Mouse (Mus musculus) sigmoid colon, adult 10 weeks (tissue): ENCODE data around the gene Usp17le. TPM values are rescaled to one million over a fixed set of nuclear protein-coding genes. Genes with fewer than 3 reads are reported as not detected.

Experiments used
- polyA plus RNA-seq: library from polyadenylated mRNA; stranded (reverse); fragments of 350-450 nt; fragmentation: Illumina TruSeq; extraction: RNeasy Lipid Tissue Mini Kit (QIAGEN cat#74804); gene quantifications from one replicate; pipeline ENCODE4 v1.2.3, GENCODE M21; 2014; ENCODE audit warnings: low read depth, low replicate concordance

Usp17le gene
- polyA plus RNA-seq, result not detected

GRCm38 (mm10) chr7:104777370-104777769 lies at the start of gene Usp17le:
Gene Usp17le (minus strand): TSS chr7:104777470.

Other genes starting within 250 kb of the Usp17le start
- gene Olfr651, start 227.3 kb downstream of the Usp17le start, polyA plus RNA-seq, result not detected
- not detected for gene Olfr652, start 216.6 kb downstream of the Usp17le start, polyA plus RNA-seq
- gene Olfr653, start 200.2 kb downstream of the Usp17le start, polyA plus RNA-seq, result not detected
- not detected for gene Olfr654, start 190.4 kb downstream of the Usp17le start, polyA plus RNA-seq
- gene Olfr655, start 175.7 kb downstream of the Usp17le start, polyA plus RNA-seq, result not detected
- not detected for gene Olfr656, start 163.5 kb downstream of the Usp17le start, polyA plus RNA-seq
- gene Olfr657, start 152.7 kb downstream of the Usp17le start, polyA plus RNA-seq, result not detected
- gene Olfr658, start 130.2 kb downstream of the Usp17le start, polyA plus RNA-seq, result 0.38 TPM
- not detected for gene Olfr659, start 110.7 kb downstream of the Usp17le start, polyA plus RNA-seq
- gene Olfr661, start 91.0 kb downstream of the Usp17le start, polyA plus RNA-seq, result not detected
- not detected for gene Usp17lb, start 65.1 kb upstream of the Usp17le start, polyA plus RNA-seq
- gene Usp17la, start 79.5 kb upstream of the Usp17le start, polyA plus RNA-seq, result not detected
- not detected for gene Olfr665, start 100.6 kb upstream of the Usp17le start, polyA plus RNA-seq
- gene Olfr666, start 118.5 kb upstream of the Usp17le start, polyA plus RNA-seq, result not detected
- not detected for gene Olfr667, start 144.0 kb upstream of the Usp17le start, polyA plus RNA-seq
- gene Olfr668, start 150.6 kb upstream of the Usp17le start, polyA plus RNA-seq, result not detected
- gene Olfr669, start 156.8 kb upstream of the Usp17le start, polyA plus RNA-seq, result not detected
- gene Olfr670, start 185.2 kb upstream of the Usp17le start, polyA plus RNA-seq, result not detected
- not detected for gene Olfr671, start 201.7 kb upstream of the Usp17le start, polyA plus RNA-seq
- not detected for gene Olfr672, start 224.6 kb upstream of the Usp17le start, polyA plus RNA-seq